Mouse (Mus musculus) olfactory bulb, adult 2 months (tissue): ENCODE measurements around the gene 1700018F24Rik.
"Not testable (repeated sequence)": the region's sequence is repeated elsewhere in the genome, so short reads cannot be mapped to it uniquely, and the experiment has no call there.

Experiments
- CTCF ChIP-seq: fragments of 200-500 bp; IDR thresholded peaks from 2 replicates; pipeline ENCODE4 v1.5.1; 2012; ENCODE audit warnings: low read depth, mild to moderate bottlenecking, low read length, moderate library complexity; ENCODE audit not compliant: insufficient read depth
- POLR2A ChIP-seq: fragments of 200-500 bp; IDR thresholded peaks from 2 replicates; pipeline ENCODE4 v1.6.1; 2012; ENCODE audit warnings: mild to moderate bottlenecking, low read depth, low read length, moderate library complexity; ENCODE audit not compliant: insufficient read depth

GRCm38 (mm10) chr5:145083201-145083600 is 40.4 kb downstream of the 1700018F24Rik start:
- not testable (repeated sequence) for TF ChIP-seq CTCF, POLR2A
